Mouse (Mus musculus) hematopoietic stem cell, adult 5-6 weeks (primary cell): ENCODE results near the gene Cwc15. TPM values are rescaled to one million over a fixed set of nuclear protein-coding genes. Genes with fewer than 3 reads are reported as not detected.

Experiments
- ATAC-seq, 2 experiments: fragments of 125-278 bp in 1 of 2; replicated peaks in 1 of 2; 2 replicates each; pipeline ENCODE4 v1.8.0; 2016 to 2017; ENCODE audit warnings: inconsistent platforms in 2 of 2, mild to moderate bottlenecking in 2 of 2, moderate number of reproducible peaks in 2 of 2, low read depth in 1 of 2, moderate TSS enrichment in 1 of 2; ENCODE audit not compliant: low FRiP score in 2 of 2, poor library complexity in 2 of 2, severe bottlenecking in 2 of 2, insufficient read depth in 1 of 2, low TSS enrichment in 1 of 2
- total RNA-seq: library from RNA; stranded (forward); fragments of 172-1452, 232-1000 nt; gene quantifications from 2 replicates; pipeline ENCODE4 v1.2.3, GENCODE M21; 2017

Gene Cwc15
- total RNA-seq, 1 experiment from 2014 or later: 255 TPM

DNA sequence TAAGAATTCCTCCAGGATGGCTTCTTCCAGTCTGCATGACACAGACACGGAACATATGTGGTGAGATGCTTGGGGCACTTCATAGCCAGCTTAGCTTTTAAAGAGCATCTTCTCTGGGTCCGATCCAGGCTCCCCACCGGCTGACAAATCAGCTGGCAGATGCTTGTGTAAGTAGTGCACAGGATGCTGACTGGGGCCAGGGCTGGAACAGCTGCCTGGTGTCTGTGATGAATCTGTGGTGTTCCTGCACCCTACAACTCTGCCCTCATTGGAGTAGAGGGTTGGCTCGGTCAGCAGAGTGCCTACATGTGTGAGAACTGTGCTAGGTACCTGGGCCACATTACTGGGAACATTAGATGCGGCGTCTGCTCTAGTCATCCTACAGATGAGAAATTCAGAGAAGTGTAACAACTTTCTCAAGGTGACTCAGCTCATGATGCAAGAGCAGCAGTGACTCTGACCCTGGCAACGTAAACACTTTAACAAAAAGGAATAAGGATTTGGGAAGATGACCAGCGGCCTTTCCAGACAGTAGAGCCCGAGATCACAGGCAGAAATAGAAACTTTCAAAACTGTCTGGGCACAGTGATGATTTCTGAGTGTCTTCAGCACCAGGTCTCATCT, 34.5 kb downstream of the Cwc15 start:
- no peak for ATAC-seq

GRCm38 (mm10) chr9:14544034-14544757, 43.8 kb downstream of the Cwc15 start:
- no peak for ATAC-seq

- ATAC-seq: no peak
These were observed 47.4 kb downstream of the Cwc15 start for GRCm38 (mm10) chr9:14547584-14548365.

DNA sequence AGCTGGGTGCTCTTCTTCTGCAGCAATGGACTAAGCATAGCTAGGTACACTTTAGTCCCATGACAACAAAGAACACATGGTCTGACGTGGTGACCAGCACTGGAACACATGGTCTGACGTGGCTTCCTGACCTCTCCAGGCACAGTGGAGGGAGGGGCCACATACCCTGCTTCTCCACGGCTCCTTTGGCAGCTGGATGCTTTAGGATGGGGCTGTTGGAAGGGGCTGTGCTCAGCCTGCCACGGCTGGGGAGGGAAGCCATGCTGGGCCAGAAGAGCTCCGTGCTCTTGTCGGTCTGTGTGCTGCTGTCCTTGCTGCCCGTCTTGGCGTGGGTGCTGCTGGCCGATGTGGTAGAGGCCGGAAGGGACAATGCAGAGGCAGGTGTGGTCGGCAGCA, 47.9 kb downstream of the Cwc15 start:
- ATAC-seq: no peak

GRCm38 (mm10) chr9:14558332-14558731, 57.9 kb downstream of the Cwc15 start:
- ATAC-seq: no peak

DNA sequence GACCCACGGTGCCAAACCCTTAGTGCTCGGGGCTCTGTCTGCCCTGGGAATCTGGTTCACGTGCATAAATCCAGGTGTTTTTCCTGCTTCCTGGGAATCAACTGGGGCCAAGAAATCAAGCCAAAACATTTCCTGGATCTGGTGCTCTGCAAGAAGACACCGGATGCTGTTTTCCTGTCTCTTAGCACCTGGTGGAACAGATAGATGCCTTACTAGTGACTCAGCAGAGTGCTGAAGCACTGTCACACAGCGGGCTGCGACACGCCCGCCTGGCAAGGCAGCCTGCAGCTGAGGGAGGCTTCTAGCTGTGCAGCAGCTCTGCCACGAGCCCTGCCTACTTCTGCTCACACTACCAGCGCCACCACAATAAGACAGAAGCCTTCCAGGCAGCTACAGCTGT, 59.0 kb downstream of the Cwc15 start:
- ATAC-seq: peak; percentile 78 to 85

GRCm38 (mm10) chr9:14559996-14560395, 59.6 kb downstream of the Cwc15 start:
- no peak for ATAC-seq

Other genes starting within 250 kb of the Cwc15 start
- gene Sesn3, start 225.6 kb upstream of the Cwc15 start, total RNA-seq: 20.9 and 24.9 TPM in 2 replicates
- 8.9 and 14.4 TPM in 2 replicates for gene Endod1, start 119.1 kb upstream of the Cwc15 start, total RNA-seq
- gene Kdm4d, start 135 bp upstream of the Cwc15 start, total RNA-seq: 0.30 and 1.1 TPM in 2 replicates
- not detected in 2 replicates for gene Amotl1, start 144.4 kb downstream of the Cwc15 start, total RNA-seq
- 0.35 TPM in 1 of 2 replicates, not detected in the other for gene Piwil4, start 240.1 kb downstream of the Cwc15 start, total RNA-seq